Mouse (Mus musculus) gonadal fat pad, adult 2 months (tissue): ENCODE measurements around the gene Pcca. TPM values are rescaled to one million over a fixed set of nuclear protein-coding genes. Genes with fewer than 3 reads are reported as not detected.
"Not testable (repeated sequence)": the region's sequence is repeated elsewhere in the genome, so short reads cannot be mapped to it uniquely, and the experiment has no call there.

Experiments
- DNase-seq: peaks from one replicate; pipeline ENCODE4 v3.0.0-alpha.2; 2012; ENCODE audit warnings: low read depth
- polyA plus RNA-seq: library from polyadenylated mRNA; depleted of rRNA; stranded (reverse); fragments of >200 nt; gene quantifications from 2 replicates; pipeline ENCODE4 v1.2.3, GENCODE M21; 2012

The Pcca gene
- polyA plus RNA-seq, 1 experiment = 33.4 TPM

DNA sequence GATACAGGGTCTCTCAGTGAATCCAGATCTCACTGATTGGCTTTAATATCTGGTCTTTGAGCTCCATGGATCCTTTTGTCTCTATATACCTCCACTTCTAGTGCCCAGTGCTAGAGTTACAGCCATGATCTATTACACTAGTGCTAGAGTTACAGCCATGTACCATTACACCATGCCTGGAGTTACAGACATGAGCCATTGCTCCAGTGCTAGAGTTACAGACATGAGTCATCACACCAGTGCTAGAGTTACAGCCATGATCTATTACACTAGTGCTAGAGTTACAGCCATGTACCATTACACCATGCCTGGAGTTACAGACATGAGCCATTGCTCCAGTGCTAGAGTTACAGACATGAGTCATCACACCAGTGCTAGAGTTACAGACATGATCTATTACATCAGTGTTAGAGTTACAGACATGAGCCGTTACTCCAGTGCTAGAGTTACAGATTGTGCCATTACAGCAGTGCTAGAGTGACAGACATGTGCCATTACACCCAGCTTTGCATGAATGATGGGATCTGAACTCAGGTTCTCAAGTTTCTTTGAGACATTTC is 26.8 kb downstream of the Pcca start:
- not testable (repeated sequence) for DNase-seq

DNA sequence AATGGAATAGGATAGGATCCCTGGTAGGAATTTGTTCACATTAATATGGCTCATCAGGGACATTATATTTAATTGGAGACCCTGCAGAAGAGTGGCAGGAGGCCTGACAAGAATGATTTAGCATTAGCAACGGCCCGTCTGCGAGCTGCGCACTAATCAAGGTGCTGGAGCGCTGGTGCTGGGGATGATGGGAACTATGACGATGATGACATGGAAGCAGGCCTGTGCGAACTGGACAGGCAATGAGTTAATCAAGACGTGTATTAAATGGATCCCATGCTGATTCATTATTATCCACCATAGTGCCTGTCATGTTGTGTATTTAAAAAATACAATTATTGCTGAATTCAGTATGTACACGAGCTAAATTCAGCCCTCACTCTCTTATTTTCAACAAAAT is 36.7 kb downstream of the Pcca start:
- DNase-seq = no peak

DNA sequence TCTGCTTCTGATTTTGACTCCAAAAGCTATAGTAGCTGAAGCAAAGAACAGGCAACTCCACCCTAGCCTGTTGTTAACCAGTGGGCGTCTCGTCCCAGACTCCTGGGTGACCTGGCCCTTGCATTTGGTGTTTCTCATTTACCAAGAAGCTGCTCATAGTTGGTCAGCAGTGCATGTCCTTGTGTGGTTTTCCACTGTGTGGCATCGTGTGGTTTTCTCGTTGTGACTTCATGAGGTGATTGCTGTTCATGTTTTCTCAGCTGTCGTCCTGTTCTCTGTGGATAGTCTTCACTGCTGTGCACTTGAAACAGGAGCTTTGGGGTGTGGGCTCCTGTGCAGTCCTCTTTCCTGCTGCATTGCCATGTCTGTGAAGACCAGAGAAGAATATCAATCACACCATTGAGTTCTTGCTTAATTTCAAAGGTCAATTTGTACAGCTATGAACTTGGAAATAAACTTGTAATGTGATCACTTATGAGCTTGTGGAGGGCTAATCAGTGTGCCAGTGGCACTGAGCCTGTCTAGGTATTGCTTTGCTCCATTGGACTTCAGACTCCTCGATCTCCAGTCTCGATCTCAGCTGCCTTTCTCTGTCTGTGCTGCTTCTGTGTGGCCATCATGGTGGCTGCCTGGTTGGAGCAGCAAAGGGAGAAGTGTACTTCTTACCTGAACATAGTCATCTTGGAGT is 40.1 kb downstream of the Pcca start:
- DNase-seq = no peak

DNA sequence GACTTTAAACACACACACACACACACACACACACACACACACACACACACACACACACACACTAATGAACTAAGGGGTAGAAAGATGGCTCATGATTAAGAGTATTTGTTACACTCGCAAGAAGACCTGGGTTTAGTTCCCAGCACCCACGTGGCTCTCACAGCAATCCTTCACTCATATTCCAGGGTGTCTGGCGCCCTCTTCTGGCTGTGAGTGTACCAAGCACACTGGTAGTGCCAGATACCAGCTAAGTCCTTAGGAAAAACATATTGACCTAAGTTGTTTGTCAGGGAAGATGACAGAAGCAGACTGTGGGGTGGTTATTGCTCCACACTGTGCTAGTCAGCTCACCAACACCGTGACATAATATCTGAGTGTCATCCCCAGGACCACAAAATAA is 43.7 kb downstream of the Pcca start:
- no peak for DNase-seq

DNA sequence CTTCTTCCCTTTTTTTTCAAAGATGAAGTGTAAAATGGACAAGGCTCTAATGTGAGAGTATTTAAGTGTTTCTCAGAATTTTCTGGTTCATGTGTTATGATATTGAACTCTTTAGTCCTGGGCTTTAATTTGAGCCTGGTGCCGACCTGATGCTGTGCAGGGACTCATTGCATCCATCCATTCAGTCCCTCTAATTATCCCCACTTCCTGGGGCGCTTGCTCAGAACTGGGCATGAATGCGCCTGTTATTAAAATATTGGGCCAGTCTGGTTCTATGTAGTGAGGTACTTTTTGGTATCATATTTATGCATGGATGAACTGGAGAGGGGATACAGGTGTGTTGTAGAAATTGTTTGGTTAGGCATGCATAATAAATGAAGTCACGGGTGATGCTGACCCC is 47.9 kb downstream of the Pcca start:
- DNase-seq = no peak

DNA sequence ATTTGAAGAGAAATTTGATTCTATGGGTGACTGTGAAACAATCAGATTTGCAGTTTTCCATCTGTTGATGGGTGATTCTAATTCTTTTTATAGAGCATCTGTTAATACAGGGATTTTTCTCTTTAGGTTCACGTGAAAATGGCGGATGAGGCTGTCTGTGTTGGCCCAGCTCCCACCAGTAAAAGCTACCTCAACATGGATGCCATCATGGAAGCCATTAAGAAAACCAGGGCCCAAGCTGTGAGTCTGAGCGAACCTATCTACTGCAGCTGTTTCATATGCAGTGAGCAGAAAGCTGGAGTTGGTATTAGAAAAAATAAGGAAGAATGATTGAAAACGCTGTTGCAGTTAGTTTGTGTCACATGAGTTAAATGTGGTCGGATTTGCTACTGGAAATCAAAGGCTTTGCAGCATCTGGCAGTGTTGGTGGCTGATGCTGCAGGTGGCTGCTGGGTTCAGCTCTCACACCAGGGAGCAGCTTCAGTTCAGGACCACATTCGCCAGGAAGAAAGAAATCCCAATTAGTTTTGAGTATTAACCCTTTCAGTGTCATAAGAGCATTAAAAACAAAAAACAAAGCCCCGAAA is 48.5 kb downstream of the Pcca start:
- DNase-seq = no peak

DNA sequence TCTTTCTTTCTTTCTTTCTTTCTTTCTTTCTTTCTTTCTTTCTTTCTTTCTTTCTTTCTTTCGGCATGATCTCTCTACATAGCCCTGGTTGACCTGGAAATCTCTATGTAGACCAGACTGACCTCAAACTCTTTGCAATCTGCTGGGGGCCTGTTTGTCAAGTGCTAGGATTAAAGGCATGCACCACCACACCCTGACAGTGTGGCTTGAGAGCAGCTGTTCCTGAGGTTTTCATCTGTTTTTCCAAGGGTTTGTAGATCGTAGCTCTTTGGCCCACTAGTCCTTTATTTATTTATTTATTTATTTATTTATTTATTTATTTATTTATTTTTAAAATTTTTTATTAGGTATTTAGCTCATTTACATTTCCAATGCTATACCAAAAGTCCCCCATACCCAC is 50.0 kb downstream of the Pcca start:
- DNase-seq = not testable (repeated sequence)

DNA sequence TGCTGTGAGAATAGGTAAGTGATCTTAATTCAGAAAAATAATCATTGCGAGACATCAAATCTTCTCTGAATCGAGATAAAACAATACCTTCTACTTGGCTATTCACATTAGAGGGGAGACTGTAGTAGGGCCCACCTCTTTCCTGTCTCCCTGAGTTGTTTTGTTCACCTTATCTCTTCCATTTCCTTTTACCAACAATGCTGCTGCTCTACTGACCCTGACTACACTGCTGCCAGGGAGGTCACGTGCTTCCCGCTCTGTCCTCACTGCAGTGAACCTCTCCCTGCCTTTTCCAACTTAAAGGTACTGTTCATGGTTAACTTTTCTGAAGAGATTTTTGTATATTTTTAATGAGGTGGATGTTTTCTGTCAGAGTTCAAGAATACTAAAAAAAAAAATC is 52.8 kb downstream of the Pcca start:
- DNase-seq = no peak

DNA sequence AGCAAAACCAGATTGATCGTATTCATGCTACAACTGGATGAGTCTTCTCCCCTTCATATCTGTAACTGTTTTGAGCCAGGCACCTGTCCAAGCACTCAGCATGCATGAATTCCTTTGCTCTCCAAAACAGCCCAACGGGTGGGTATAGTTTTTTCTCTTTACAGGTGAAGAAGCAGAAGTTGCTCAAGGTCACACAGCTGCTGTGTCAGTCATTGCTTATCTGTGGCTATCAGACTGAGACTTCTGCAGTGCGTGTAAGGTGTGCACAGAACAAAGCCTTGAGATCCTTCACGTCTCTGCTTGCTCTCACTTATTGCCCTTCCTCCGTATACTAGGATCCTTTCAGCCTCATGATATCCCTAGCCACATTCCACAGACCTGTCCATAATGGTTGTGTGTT is 63.4 kb downstream of the Pcca start:
- no peak for DNase-seq

DNA sequence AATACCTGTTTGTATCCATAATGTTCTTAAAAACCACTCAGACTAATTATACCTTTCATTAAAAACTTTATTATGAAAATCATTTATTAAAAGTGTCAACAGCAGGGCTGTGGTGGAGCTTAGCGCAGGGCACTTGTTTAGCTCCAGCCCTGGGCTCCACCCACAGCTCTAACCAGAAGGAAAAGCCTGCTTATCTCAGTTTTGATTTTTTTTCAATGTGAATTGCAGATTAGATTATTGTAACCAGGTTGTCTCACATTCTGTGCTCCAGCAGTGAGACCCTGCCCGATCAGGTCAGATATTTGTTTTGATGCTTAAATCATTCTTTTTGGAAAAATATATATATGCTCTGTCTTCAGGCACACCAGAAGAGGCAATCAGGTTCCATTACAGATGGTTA is 64.7 kb downstream of the Pcca start:
- no peak for DNase-seq

DNA sequence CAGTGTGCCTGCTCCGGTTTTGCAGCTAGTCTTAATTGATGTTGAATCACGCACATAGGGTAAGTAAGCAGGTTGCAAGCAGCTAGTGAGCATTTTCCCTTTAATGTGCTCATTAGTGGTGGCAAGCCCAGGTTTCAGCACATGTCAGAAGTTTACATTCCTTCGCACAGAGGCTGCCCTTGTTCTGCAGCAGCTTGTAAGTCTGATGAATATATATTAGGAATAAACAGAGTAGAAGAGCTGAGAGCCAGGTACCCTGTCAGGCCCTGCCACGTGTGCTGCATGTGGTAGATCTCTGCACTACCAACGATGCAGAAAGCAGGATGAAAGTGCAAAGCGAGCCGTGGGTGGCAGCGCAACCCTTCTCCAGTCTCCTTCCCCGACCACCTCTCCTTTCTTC is 65.7 kb downstream of the Pcca start:
- no peak for DNase-seq

DNA sequence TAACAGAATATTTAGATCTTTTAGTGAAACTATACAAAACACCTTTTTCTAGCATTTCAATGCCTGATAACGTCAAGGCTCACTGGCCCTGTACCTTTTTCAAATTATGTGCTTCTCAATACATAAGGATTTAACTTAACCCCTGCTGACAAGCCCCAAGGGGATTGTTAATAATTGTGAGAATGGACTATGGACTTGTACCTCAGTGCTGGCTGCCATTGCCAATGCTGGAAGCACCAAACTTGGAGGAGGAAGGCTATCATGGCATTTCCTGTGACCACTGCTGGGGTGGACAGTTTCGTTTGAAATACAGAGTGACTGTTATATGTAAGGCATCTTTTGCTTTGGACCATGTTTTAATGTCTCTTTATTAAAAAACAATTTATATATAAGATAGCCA is 68.6 kb downstream of the Pcca start:
- no peak for DNase-seq

DNA sequence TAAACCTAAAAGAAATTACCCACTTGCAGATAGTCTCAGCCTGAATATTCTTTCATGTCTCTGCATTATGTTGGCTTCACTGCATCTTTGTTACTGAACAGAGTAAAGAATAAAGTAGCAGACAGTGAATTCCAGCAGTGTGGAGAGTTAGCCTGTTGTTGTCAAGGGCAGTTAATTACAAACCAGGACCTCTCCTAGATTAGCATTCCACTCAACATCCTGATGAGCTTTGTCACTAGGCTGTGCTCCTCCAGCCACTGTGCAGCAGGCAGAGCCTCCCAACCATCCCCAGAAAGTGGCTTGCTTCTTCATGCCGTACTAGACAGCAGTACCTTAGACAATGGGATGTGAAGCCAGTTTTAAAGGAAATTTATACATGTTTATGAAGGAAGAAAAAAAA is 72.4 kb downstream of the Pcca start:
- no peak for DNase-seq

DNA sequence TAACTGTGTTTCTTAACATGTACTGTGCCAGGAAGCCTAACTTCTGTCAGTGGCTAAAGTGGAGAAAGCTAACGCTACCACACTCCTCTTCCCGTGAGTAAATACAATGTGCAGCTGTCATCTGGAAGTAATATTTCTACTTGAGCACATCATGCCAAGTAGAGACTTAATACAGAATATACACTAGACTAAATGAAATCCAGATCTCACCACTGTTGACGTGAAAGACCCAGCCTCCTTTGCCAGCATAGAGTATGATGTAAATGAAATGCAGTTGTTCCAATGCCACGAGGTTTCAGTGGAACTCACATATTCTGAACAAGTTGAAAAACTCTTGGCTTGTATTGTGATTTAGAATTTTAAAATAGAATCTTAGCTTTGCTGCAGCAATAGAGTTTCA is 73.3 kb downstream of the Pcca start:
- DNase-seq = no peak

DNA sequence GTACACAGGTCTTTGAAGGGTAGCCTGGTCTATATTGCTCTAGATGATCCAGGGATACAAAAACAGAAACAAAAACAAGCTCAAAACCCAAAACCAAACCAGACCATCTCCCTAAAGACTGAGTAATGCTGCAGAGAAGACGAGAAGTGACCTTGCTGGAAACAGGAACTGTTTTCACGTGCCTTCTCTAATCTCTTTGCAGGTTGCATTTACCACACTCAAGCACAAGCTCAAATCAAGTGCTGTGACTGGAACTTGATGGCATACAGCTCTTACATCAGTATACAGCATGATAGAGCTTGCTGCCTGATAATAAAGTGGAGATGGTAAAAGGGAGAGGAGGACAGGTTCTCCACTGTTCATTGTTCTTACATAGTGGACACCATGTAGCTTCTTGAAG is 74.2 kb downstream of the Pcca start:
- no peak for DNase-seq

DNA sequence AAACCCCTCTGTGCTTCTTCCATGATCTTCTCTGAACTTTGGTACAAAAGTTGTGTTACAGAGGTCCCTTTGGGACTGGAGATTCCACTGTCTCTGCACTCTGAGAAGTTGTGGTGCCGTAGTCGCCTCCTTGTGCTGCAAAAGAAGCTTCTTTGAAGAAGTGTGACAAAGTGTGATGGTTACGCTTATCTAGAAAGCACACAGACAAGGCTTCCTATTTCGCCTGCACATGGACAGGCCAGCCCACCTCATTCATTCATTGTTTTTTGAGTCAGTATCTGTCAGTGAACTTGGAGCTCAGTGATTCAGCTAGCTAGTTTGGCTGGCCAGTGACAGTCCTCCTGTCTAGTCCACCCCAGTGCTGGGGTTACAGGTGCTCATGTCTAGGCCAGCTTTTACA is 76.9 kb downstream of the Pcca start:
- no peak for DNase-seq

DNA sequence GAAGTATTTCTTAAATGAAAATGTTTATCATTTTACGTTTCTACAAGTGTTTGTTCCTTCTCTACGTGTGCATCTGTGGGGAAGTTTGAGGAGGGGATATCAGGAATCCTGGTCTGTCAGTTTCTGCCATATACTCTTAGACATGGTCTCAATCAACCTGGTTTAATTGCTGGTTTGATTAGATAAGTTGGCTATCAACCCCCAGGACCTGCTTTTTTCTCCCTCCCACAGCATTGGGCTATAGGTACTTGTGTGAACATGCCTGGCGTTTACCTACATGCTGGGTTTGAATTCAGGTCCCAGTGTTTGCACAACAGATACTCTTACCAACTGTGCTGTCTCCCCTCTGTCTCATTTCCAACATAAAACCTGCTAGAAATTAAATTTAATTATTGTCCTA is 78.2 kb downstream of the Pcca start:
- DNase-seq = no peak

DNA sequence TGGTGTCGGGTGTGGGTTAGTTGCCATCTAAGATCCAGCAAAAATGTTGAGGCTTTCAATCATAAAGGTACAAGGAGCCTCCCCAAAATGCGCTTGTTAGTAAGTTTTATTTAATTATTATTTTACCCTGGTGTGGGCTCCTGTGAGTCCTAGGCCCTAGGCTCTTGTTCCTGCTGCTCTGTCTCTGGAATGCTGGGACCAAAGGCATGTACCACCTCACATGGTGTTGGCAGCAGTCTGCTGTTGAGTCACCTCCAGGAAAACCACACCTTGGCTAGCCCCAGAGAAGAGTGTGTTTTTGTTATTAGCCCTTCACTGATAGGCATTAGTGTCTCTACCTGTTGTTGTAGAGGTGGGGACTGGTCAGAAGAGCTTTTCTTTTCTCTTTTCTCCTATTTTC is 83.5 kb downstream of the Pcca start:
- DNase-seq = no peak

DNA sequence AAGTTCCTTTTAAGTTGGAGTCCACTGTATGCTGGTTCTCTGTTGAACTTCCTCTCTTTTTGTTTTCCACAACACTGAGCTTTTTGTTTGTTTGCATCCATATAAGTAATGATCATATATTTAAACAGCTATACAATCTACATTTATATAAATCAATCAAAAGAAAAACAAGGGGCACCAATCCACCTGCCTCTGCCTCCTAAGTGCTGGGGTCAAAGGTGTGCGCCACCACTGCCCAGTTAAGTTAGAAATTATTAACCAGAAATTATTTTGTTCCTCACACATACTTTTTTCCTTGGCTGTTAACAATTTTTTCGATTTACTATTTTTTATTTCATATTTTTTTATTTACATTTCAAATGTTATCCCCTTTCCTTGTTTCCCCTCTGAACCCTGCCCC is 99.3 kb downstream of the Pcca start:
- DNase-seq = no peak

DNA sequence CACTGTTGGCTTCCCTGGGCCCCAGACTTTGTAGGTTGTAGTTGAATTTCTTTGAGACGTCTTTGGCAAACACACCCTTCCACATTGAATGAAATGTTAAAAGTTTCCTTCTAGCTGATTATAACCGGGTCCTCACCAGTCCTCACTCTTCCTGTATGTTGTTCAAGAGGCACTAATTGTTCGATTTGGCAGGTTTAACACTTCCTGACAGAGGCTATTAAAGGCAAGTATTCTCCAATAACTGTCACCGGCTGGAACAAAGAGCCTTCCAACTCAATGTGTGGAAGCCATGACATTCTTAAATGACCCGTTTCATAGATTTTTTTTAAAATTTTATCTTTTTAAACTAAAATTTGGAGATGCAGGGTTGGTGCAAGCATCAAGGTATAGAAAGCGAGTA is 102.5 kb downstream of the Pcca start:
- DNase-seq = no peak

DNA sequence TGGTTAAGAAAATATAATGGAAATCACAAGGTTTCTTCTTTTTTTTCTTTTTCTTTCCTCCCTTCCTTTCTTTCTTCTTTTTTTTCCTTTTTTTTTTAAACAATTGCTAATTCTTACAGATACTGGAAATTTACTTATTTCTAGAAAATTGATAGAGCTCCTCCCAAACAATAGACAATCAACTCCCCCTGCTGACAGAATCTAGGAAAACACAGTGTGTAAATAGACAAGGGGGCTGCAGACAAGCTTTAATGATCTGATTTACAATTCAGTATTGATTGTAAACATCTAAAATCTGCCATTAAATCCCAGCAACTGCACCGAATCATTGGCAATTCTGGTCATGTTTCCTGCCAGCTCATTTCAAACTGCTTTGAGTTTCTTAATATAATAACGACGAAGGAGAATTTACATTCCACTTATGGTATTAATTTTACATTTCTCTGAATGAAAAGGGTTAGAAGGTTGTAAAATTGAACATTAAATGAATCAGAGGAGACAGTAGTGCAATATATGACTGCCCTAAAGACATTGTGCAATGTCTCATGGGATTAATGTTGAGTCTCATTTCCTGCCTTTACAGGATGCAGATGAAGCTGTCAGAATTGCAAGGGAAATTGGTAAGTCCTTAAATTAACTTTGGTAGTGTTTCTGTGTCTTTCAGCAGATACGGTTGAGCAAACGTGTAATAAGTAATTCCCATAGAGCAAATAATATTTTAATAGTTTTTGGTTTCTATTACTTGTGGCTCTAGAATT is 103.9 kb downstream of the Pcca start:
- DNase-seq = no peak

DNA sequence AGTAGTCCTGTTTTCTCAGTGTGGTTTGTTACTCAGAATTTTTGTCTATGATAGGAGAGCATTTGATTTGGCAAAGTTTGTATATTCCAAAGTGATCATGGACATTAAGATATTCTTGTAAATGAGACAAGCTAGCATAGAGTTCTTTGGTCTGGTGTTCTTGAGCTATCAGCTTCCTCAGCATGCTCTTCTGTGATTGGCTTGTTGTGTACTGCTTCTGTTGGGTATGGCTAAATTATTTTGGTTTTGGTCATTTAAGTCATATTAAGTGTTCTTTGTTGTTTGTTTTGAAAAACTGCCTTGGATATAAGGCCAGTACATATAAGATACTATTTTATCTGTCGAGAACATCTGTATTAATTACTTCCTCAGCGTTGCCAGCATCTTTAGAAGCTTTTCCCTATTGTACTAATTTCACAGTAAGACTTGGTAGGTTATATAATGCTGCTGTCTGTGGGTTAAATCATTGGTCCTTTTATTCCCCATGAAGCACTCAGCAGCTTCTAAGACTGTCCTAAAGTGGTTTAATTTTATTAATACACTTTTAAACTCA is 105.1 kb downstream of the Pcca start:
- no peak for DNase-seq

DNA sequence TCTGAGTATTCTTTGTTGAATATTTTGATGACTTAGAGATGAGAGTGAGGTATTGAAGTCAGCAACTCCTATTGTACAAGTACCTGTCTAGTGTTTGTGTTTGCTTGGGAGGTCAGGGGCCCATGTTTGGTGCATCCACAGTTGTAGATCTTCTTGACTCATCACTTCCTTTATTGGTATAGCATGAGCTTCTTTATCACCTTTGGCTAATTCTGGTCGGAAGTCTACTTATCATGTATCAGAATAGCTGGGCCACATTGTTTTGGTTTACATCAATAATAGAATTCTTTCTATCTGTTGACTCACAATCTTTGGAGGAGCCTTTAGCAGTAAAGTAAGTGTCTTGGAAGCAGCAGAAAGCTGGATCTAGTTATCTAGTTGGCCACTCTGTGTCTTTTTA is 108.3 kb downstream of the Pcca start:
- DNase-seq = no peak
